Mouse (Mus musculus) R1 (cell line): ENCODE results near the gene Gorab.

Experiments used
- DNase-seq: peaks from one replicate; pipeline ENCODE4 v3.0.0-alpha.2; 2018; ENCODE audit warnings: low read depth, low spot score

Gorab gene

GRCm38 (mm10) chr1:163357733-163358132, 45.7 kb downstream of the Gorab start:
- DNase-seq: no peak

GRCm38 (mm10) chr1:163356167-163356566, 47.3 kb downstream of the Gorab start:
- no peak for DNase-seq

GRCm38 (mm10) chr1:163355626-163356156, 47.8 kb downstream of the Gorab start:
- DNase-seq: no peak

- DNase-seq: no peak
Measured at GRCm38 (mm10) chr1:163350988-163351387, 52.5 kb downstream of the Gorab start.

DNA sequence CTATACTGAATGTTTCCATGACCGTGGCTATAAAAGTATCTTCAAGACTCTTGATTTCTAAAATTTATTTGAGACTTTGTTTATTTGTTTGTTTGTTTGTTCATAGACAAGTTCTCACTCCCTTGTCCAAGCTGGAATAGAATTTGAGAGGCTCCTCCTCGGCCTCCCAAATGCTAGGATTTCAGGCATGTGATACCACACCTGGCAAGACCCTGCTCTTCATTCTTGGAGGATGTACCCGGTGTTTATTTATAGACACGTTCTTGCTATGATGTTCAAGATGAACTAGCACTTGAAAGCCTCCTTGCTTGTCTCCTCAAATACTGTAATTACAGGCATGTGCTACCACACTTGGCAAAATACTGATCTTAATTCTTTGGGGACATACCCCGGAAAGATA, 57.9 kb downstream of the Gorab start:
- no peak for DNase-seq

DNA sequence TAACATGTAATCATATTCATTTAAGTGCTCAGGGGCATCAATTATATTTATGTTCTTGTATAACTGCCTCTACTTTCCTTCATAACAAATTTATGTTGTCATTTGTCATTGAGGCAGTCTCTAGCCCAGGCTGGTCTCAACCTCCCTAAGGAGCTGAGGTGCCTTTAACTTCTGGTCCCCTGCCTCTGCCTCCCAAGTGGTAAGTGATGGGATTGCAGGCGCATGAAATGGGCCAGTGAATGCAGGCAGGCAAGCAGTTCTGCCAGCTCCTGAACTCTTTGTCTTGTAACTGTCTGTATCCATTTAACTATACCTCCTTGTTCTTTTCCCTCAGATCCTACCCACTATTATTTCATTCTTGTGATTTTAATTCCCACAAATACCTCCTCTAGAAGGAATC, 58.5 kb downstream of the Gorab start:
- peak; percentile 47 for DNase-seq

DNA sequence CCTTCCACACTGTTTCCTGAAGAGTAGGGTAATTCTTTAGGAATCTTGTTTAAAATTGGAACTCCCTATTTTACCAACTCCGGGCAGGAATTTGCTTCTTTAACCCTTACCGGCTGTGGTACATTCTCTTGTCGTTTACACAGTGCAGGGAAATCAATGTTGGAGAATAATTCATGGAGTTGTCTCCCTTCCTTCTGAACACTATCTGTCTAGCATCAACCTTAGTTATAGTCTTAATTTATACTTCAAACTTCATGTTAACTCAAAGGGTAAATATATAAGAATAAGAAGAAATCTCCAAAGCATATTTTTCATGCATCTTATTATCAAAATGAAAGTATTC, 64.3 kb downstream of the Gorab start:
- DNase-seq: no peak

GRCm38 (mm10) chr1:163338525-163339218, 64.8 kb downstream of the Gorab start:
- DNase-seq: no peak

DNA sequence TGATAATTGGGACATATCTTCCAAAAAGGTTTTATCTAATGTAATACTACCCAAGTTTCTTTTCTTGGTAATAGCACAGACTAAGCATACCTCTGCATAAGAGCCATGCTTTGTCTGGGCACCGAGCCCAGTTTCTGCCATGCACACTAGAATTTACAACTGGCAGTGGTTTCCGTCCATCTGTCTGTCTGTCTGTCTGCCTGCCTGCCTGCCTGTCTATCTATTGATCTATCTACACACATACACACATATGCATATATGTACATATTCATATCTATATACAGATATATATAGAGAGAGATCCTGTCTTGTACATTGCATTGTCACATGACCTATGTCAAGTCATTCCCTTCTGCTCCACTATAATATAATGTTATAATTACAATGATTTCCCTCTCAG, 65.6 kb downstream of the Gorab start:
- no peak for DNase-seq
